Mouse (Mus musculus): ENCODE results near the gene Map3k1.

Gene Map3k1

DNA sequence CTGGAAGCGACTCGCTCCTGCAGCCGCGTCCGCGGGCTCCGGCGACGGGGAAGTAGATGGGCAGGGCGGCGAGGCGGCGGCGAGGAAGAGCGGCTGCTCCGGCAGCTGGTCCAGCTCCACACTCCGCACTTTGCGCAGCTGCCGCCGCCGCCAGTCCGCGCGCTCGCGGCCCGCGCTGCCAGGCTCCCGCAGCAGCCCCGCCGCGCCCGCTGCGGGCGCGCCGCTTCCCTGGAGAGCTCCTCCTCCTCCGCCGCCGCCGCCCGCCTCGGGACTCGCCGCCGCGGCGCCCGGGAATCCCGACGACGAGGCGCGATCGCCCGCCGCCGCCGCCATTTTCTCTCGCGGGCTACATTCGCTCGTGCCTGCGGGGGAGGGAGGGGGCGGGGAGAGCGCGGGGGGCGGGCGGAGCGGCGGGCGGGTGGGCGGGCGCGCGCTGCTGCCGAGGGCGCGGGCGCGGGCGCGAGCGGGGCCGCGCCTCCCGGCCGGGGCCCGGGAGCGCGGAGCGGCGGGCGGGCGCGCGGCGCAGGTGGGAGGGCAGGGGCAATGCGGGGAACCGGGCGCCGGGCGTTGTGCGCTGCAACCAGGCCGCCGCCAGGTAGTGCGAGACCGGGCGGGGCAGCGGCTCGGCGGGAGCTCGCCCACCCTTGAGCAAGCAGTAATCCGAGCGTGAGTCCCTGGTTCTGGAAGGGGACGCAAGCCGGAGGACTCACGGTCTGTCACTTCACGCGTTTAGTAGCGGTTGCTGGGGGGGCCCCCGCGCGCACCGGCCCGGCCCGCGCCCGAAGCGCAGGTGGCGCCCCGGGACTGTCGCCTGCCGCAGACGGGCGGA is at the start of gene Map3k1:
Gene Map3k1, minus strand, starts transcription at position 357 of the 829 bp plus-strand sequence.
- DNase-seq (ENCODE audit: low spot score): peak; percentile 74

DNA sequence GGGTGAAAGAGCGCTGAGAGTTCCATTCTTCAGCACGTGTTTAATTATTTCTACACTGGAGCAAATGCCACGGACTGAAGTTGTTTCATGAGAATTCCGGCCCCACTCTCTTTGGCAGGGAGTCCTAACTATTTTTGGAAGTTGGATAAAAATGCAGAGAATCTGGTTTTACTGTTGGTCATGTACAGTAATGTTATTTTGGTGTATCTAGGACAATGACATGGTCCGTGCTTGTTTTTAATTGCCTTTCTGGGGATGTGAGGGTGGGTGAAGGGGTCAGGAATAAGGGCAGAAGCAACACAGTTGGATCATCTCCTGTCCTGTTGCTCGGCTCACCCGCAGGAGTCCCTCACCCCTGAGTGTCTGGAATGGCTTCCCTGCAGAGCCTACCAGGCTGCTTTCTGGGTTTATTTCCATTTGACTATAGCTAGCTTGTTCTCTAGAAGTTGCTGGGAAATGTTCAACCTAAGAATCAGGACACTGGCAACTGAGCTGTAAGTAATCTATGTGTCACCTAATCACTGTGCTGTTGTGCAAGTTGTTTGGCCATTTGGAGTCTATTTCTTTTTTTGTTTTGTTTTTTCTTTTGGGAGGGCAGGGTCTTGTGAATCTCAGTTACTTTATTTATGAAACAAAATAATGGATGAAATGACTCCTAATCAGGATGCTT is 48.1 kb upstream of the Map3k1 start:
- DNase-seq (ENCODE audit: low spot score): no peak

DNA sequence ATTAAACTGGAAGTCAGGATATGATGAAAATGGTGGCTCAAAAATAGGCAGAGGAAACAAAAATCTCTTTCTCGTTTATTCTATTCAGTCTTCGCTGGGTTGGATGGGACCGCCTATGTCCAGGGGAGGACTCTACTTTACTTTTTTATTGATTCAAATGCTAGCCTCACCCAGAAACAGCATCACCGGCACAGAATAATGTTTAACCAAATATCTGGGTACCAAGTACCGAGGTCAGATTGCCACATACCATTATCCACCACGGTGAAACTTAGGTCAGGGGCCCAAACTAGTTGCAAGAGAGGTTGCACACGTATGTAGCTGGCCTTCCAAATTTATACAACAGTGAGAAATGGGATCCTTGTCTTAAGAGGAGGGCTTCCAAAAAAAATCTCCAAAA is 47.4 kb upstream of the Map3k1 start:
- no peak for DNase-seq (ENCODE audit: low spot score)

DNA sequence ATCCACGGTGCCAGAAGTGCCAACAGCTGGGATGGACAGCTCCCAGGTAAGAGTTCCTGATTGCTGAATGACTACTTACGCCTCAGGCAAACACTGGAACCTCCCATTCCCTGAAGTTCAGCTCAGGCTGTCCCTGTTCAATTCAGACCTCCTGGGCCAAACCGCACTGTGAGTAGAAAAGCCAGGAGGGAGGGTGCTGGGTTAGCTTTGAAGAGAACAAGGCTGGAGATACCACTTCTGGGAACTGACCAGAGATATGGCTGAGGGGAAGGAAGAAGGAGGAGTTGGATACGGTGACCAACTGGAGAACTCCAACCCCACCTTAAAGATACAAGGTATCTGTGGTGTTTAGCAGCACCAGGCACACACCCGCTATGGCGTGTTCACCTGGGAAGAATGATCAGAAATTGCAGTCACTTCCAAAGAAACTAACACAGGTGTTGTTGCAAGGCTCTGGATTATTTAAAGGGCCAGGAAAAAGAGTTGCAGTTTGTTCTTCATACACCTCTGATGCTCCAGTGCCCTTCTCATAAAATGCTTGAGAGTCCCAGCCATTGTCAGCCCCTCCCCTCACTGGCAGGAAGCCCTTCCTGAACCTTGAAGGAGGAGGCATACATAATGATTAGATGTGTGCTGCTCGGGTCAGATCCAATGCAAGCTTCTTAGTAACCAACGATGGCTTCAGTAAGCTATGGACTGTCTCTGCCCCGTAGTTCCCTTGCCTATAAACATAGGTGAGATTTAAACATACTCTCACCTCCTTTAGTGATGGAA is 43.8 kb upstream of the Map3k1 start:
- no peak for DNase-seq (ENCODE audit: low spot score)

DNA sequence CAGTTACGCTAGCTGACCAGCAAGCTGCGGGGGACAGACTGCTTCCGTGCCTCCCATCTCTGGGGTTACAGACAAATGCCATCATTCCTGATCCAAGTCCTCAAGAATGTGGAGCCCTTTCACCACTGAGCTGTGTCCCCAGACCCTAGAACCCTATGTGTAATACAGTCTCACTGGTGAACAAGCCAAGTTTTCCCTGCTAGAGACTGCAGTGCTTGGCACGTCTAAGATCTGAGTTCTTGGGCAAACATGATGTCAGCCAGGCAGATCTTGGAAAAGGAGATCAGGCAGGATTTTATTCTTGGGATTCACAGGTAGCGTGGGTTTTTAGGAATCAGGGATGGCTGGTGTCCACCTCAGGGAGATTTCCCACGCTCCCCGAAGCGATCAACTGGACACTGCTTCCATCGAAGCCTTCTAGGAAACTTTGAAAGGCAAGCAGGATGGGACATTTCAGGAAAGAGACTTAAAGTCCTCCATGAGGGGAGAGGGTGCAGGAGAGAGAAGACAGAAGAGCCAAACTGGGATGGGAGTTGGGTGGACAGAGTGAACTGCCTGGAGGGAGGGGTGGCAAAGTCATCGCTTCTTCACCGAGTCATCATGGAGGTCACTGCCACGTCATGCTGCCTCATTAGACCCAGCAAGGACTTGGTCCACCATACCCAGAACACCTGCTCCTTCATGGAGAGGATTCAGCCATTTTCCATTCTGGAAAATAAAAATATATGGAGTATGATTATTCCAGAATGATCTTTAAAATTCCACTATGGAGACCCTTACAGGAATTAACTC is 41.4 kb upstream of the Map3k1 start:
- no peak for DNase-seq (ENCODE audit: low spot score)

DNA sequence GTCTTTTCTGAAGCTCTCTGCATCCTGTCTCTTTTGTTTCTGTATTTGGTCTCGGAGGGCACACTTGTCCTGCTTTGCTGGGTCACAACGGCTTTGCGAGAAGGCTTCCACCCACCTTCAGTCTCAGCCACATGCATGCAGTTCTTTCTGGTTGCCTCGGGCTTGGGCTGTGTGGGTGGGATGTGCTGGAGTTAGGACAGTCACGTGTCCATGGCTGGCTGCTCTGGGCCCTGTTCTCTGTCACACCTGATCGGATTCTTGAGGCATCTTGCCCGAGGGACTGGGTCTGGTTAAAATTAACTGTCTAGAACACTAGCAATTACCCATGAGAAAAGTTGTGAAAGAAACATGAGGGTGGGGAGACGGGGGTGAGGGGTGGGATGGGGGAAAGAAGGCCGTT is 36.7 kb upstream of the Map3k1 start:
- no peak for DNase-seq (ENCODE audit: low spot score)

DNA sequence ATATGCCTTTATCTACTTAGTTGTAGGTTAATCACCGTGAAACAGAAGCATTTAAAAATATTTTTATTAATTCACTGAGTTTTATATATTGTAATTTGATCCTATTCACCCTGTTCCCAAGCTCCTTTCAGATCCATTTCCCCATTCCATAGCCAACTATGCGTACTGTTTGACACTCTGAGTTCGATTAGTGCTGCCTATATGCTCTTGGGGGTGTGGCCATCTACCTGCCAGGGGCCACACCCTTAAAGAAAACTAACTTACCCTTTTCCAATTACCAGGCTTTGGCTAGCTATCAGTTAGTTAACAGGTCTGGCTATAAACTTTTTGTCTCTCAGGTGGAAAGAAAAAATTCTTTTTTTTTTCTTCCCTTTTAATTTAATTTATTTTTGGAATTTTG is 35.5 kb upstream of the Map3k1 start:
- no peak for DNase-seq (ENCODE audit: low spot score)

DNA sequence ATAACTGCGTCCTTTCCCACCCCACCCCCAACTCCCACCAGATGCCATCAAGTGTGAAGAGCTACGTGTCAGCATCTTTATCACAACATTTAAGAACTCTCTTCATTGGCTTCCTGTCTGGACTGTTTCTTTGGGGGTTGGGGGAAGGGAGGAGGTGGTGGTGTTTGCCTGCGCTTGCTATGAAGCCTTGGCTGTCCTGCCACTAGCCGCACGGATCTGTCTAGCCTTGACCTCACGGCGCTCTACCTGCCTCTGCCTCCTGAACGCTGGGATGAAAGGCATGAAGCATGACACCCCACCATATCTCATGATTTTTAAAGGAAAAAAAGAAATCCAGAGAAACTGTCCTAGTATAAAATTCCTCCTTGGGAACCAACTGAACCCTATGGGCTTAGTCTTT is 27.0 kb upstream of the Map3k1 start:
- no peak for DNase-seq (ENCODE audit: low spot score)

DNA sequence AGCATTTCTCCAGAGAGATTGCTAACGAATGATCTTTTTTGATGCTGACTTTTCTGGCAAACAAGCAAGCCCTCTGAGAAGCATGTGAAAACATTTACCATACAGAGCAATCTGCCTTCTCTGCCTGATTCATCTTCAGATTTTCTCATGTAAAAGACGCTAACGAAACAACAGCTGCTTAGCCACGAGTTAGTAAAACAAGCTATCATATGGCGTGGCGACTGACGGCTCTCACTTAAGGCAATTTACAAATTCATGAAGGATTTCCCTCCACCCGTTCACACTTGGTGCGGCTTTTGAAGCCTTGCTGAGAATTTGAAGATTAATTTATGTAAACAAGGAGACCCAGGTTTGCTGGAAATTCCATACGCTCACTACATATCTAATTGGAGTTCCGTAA is 25.8 kb upstream of the Map3k1 start:
- DNase-seq (ENCODE audit: low spot score): no peak

DNA sequence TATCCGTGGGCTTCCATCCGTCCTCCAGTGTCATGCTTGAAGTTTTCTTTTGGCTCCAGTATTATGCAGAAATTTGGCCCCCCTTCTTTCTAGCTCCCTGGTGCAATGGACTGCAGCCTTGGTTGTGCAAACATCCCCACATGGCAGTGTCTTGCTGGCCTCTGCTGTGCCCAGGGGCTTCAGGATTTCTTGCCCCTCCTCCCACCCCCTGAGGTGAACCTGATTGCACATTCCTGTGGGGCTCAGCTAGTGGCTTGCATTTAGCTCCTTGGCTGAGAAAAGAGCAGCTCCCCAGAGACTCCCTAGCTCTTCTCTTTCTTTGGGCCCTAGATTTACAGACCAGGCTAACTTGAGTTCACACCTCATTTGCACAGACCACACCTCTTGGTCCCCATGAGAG is 20.7 kb upstream of the Map3k1 start:
- DNase-seq (ENCODE audit: low spot score): no peak

DNA sequence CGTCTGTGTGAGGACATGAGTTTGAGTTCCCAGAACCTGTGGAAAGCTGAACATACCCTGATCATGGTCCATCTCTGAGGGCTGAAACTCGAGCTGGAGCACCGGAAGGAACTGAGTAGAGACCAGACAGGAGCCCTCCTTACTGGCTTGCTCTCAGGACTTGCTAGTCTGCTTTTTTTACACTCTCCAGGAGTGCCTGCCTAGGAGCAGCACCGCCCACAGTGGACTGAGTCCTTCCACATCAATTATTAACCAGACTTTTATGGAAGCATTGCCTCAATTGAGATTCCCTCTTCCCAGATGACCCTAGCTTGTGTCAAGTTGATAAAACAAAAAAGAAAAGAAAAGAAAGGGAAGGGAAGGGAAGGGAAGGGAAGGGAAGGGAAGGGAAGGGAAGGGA is 18.7 kb upstream of the Map3k1 start:
- no peak for DNase-seq (ENCODE audit: low spot score)

DNA sequence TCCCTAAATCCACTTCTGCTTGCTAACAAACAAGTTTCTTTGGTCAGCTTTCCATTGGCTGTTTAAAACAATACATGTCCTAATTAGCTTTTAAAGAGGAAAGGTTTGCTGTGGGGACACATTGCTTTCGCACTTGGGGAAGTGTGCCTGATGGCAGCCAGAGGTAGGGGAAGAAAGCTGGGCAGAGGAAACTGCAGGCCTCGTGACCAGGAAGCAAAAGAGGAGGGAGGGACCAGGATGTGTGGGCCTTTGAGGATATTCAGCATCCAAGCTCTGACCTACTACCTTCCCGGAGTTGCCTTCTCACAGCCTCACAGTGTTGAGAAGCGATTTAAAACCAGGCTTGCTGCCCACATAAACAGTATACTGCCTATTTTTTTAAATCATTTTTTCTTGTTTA is 15.4 kb upstream of the Map3k1 start:
- DNase-seq (ENCODE audit: low spot score): no peak

DNA sequence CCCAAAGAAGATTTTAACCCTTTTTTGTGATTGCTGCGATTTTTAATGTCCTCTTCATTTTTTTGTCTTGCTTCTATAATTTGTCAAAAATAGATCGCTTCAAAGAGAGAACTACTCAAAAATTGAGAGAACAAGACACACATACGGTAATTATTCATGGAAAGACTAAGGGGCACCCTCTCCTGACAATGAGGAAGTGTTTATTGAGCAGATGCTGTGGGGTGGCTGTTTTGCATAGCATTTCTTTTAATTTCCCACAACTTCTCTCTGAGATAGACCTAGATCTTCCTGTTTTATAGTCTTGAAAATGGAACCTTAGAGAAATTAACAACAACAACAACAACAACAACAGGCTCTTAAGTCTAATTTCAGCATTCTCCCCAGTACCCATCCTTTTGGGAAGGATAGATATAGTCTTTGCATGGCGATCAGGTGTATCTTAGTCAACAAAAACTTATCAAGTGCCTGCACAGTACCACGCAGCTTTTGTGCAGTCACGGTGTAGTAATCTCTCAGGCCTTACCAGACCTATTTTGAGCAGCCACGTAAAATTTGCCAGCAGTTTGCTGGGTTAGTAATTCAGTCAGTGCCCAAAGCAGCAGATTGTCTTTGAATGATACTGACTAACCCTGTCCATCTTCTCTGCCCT is 13.1 kb upstream of the Map3k1 start:
- no peak for DNase-seq (ENCODE audit: low spot score)

DNA sequence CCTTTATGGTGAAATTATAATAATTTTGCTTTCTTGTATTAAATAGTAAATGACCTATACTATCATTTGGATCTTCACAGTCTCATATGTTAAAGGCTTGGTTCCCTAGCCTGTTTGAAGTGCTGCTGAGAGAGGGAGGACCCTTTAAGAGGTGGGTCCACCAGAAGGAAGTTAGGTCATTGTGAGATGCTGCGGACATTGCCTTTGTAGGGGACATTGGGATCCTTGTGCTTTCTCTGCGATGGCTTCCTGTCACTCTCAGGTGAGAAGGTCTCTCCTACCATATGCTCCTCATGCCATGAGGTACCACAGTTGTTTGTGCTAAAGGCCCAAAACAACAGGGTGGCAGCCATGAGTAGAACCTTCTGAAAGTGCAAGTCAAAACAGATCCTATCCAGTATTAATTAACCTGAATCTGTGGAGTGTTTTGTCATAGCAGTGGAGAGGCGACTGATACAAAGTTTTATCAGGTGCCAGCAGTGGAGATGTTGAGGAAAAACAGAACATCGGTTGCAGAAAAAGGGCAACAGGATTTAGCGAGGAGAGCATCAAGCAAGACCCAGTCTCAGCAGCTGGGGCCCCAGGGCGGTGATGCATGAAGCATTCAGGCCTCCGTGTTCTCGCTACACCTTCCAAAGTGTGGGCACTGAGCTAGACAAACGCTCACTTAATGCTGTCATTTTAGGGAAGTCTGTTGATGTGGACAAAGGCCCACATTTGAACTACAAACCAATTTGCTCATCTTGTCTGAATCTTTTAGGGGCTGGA is 11.0 kb upstream of the Map3k1 start:
- DNase-seq (ENCODE audit: low spot score): no peak

DNA sequence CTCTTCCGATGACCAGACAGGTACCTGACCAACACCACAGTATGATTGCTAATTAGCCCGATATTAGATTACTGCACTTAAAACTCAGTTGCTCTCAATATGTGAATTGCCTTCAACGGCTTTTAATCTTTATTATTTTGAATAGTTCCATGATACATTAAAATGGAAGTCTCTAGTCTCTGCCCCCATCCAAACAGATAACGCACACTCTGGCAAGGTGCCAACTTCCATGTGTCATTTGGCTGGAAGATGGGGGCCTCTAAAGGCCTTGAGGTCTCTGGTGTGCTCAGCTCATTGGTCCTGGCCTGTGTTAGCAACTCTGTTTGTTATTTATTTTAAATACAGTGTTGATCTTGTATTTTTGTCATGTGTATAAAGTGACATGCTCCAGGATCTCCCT is 10.3 kb upstream of the Map3k1 start:
- no peak for DNase-seq (ENCODE audit: low spot score)

DNA sequence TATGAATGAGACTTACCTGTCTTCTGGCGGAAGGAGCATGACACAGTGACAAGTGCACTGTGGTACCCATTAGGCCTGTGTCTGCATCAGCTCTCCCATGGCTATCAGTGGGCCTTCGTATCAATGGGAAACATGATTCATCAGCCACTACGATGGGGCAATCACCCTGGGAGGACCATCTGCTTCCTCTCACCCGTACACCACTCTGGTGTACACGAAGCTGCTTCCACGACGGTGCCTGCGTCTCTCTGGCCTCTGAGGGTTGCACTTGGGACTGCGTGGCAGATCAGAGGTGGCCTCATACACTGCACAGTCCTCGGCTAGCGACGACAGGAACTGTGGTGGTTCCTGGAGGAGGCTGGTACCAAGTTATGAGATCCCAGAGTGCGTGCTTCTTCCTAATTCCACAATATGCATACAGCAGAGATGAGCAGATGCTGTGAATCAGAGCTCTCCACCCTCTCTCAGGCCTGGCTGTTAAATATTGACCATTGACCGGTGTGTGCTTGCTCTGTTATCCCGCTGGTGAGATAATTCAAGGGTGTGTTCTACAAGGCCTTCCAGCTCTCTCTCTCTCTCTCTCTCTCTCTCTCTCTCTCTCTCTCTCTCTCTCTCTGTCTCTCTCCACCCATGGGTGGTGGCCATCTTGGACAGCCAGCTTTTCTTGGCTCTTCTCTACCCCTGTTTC is 9.6 kb upstream of the Map3k1 start:
- no peak for DNase-seq (ENCODE audit: low spot score)

DNA sequence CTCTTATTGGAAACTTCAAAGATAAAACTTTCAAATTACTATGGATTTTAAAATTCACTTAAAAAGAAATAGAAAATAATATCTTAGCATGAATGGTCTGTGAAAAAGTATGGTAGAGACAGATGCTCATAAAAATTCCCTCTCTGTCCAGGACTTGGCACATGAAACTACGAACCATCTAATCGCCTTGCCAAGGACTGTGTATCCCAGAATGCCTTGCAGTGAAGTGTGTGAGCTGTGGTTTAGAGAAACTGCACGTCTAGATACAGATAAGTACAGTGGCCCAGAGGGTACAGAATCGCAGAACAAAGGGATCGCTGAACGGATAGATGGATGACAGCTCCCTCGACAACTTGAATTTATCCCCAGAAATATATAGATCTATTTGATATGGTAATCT is 9.0 kb upstream of the Map3k1 start:
- no peak for DNase-seq (ENCODE audit: low spot score)

DNA sequence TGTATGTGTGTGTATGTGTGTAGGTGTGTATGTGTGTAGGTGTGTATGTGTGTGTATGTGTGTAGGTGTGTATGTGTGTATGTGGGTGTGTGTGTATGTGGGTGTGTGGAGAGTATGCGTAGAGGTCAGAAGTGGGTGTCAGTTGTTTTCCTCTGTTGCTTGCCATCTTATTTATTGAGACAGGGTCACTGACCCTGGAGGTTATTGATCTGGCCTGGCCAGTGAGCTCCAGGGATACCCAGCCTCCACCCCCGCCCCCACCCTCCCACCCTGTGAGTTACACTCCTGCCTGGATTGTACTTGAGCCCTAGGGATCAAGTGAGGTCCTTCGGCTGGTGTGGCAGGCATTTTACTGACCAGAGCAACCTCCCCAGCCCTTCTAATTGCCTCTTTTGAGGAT is 7.6 kb upstream of the Map3k1 start:
- DNase-seq (ENCODE audit: low spot score): no peak

DNA sequence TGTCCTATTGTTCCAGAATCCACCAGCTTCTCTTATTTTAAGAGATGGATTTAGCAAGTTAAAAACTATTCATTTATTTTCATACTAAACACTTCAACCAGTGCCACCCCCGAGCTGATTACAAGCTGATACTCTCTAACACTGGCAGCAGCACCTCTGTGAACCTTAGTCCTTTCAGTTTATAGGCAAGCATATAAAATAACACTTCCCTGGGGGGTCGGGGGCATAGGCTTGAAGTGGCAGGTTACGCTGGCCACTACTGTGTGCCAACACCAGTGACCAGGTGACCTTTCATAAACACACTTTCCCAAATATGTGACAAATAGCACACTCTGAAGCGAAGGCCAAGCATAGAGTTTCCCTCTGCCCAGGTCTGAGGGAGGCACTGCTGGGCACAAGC is 6.7 kb upstream of the Map3k1 start:
- DNase-seq (ENCODE audit: low spot score): no peak

DNA sequence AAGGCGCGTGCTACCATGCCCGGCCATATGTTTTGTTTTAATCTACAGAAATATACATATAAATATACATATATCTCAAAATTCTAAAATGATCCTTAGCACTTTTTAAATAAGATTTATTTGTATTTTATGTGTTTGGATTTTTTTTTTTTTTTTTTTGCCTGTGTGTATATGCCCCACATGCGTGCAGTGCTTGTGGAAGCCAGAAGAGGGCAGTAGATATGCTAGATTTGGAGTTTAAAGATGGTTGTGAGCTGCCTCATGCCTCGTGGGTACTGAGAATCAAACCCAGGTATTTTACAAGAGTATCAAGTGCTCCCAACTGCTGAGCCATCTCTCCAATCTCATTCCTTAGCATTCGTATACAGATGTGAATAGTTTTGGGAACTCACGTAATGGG is 6.2 kb upstream of the Map3k1 start:
- DNase-seq (ENCODE audit: low spot score): no peak
